Mouse (Mus musculus): Measurements from ENCODE around the gene Iqschfp. TPM values are rescaled to one million over a fixed set of nuclear protein-coding genes. Genes with fewer than 3 reads are reported as not detected.
A peak's percentile ranks its signal among the peaks of the same experiment; 100 is the strongest.

Iqschfp gene
- polyA plus RNA-seq, 1 experiment from 2014 or later = 0.24 TPM

GRCm38 (mm10) chr3:68484561-68484960 is 592.5 kb downstream of the Iqschfp start:
- no peak overlapping the region for H3K4me3 ChIP-seq
- DNase-seq (ENCODE audit: low spot score) = no peak
- no peaks in the 10 kb centered on the region for H3K9me3 ChIP-seq
- H3K4me1 ChIP-seq = peaks cover 16% of the 10 kb centered on the region
- no peaks in the 10 kb centered on the region for H3K27me3 ChIP-seq (replicated peaks; ENCODE audit: low read depth, poor library complexity, severe bottlenecking)
- H3K27ac ChIP-seq (replicated peaks) = no peak overlapping the region
- 89% methylated on average over 4 of the region's 4 CpGs for WGBS
- H3K36me3 ChIP-seq (replicated peaks) = no peaks in the 10 kb centered on the region

DNA sequence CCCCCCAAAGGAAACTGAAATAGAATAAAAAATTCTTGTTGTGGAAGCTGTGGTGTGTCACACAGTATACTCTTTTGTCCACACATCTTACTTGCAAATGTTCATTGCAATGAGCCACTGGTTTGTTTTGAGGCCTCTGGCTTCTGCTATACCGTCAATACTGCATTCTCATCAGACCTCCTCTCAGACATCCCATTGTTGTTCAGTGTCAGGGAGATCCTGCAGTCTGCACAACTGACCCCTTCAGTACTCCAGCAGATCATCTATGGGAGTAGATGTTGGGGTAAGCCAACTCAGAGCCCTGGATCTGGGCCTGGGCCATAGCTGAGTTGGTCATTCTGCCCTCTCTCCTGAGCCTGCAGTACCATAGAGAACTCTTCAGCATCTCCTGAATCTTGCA is 595.6 kb downstream of the Iqschfp start:
- DNase-seq (ENCODE audit: low spot score) = no peak
- 62% methylated on average over 1 of the region's 1 CpGs for WGBS
- no peaks in the 10 kb centered on the region for H3K36me3 ChIP-seq (replicated peaks)
- H3K27me3 ChIP-seq (replicated peaks; ENCODE audit: low read depth, poor library complexity, severe bottlenecking) = 0 out of 2 replicates have a peak, but pooled peaks cover 3% of the 10 kb centered on the region
- no peaks in the 10 kb centered on the region for H3K9me3 ChIP-seq
- H3K4me1 ChIP-seq = peaks cover 30% of the 10 kb centered on the region
- H3K4me3 ChIP-seq = no peak overlapping the region
- H3K27ac ChIP-seq (replicated peaks) = 0 out of 2 replicates have a peak overlapping the region, but pooled peaks have one; percentile 60

DNA sequence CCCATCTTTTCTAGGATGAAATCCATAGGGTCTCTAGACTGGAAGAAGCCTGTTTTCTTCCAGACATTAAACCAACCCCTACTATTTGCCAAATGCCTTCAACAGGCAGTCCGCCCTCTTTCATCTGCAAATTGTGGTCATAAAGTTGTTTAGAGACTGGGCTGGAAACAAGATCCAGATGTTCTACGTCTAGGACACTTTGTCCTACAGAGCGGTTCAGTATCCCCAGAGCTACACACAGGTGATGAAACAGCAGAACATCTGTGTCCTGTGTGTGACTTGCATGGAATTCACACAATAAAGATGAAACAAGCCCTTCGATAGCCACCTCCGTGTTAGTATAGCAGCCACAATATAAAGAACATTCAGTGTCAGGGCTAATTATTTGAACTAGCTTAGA is 596.3 kb downstream of the Iqschfp start:
- no peak overlapping the region for H3K27ac ChIP-seq (replicated peaks)
- WGBS = 43% methylated on average over 5 of the region's 5 CpGs
- H3K9me3 ChIP-seq = no peaks in the 10 kb centered on the region
- no peaks in the 10 kb centered on the region for H3K36me3 ChIP-seq (replicated peaks)
- DNase-seq (ENCODE audit: low spot score) = no peak
- H3K27me3 ChIP-seq (replicated peaks; ENCODE audit: low read depth, poor library complexity, severe bottlenecking) = 0 out of 2 replicates have a peak, but pooled peaks cover 3% of the 10 kb centered on the region
- H3K4me3 ChIP-seq = no peak overlapping the region
- peaks cover 35% of the 10 kb centered on the region for H3K4me1 ChIP-seq

DNA sequence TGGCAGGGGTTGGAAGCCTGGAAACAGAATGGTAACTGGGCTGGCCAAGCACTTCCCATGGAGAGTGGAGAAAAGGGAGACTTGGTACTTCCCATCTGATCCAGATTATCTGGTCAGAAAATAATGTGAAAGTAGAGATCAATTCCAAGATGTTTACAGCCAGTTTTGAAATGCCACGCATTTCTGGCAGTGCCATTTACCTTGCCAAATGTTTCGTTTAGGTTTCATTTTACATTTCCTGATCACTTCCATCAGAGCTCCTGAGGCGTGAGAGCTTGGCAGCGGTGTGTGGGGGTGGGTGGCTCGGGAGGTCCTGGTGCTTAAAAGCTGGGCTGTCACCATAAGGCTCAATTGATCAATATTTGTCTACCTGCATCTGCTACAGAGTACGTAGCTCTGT is 599.5 kb downstream of the Iqschfp start:
- Histone ChIP-seq H3K4me3 (no peak overlapping the region), H3K27me3 (replicated peaks; ENCODE audit: low read depth, poor library complexity, severe bottlenecking) (0 out of 2 replicates have a peak, but pooled peaks cover 3% of the 10 kb centered on the region), H3K9me3 (no peaks in the 10 kb centered on the region), H3K4me1 (peaks cover 59% of the 10 kb centered on the region), H3K27ac (replicated peaks) (no peak overlapping the region), H3K36me3 (replicated peaks) (no peaks in the 10 kb centered on the region)
- no peak for DNase-seq (ENCODE audit: low spot score)
- 62% methylated on average over 6 of the region's 6 CpGs for WGBS

- no peak for DNase-seq (ENCODE audit: low spot score)
- no peaks in the 10 kb centered on the region for H3K9me3 ChIP-seq
- H3K27ac ChIP-seq (replicated peaks) = 0 out of 2 replicates have a peak overlapping the region, but pooled peaks have one; percentile 4
- H3K4me1 ChIP-seq = peaks cover 62% of the 10 kb centered on the region
- H3K36me3 ChIP-seq (replicated peaks) = no peaks in the 10 kb centered on the region
- 34% methylated on average over 1 of the region's 1 CpGs for WGBS
- H3K4me3 ChIP-seq = peak overlapping the region; percentile 83; the same call in 1 of the 2 replicates
- H3K27me3 ChIP-seq (replicated peaks; ENCODE audit: low read depth, poor library complexity, severe bottlenecking) = 0 out of 2 replicates have a peak, but pooled peaks cover 3% of the 10 kb centered on the region
These were observed 600.0 kb downstream of the Iqschfp start for GRCm38 (mm10) chr3:68492066-68492465.

DNA sequence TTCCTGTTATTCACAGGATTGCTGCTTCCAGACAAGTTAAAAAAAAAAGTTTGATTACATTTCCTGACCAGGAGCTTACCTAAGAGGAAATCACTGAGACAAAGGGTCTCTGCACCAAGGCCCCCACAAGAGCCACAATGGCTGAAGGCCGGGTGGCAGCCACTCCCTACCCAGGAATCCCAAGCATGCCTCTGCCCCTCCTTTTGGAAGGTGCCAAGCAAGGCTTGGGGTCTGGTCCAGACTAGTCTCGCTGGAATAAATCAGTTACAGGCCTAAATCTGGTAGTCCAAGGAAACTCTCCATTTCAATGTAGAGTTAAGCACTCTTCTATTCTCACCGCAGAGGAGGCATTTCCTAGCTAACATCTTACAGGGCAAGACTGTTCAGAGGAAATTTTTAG is 600.5 kb downstream of the Iqschfp start:
- Histone ChIP-seq H3K4me3 (peak overlapping the region; percentile 83; the same call in 1 of the 2 replicates), H3K9me3 (no peaks in the 10 kb centered on the region), H3K36me3 (replicated peaks) (no peaks in the 10 kb centered on the region), H3K27ac (replicated peaks) (0 out of 2 replicates have a peak overlapping the region, but pooled peaks have one; percentile 92), H3K27me3 (replicated peaks; ENCODE audit: low read depth, poor library complexity, severe bottlenecking) (0 out of 2 replicates have a peak, but pooled peaks cover 3% of the 10 kb centered on the region), H3K4me1 (peaks cover 62% of the 10 kb centered on the region)
- DNase-seq (ENCODE audit: low spot score) = peak; percentile 32
- 21% methylated on average over 3 of the region's 3 CpGs for WGBS

- peak overlapping the region; percentile 92 for H3K27ac ChIP-seq (replicated peaks)
- no peaks in the 10 kb centered on the region for H3K9me3 ChIP-seq
- 0 out of 2 replicates have a peak, but pooled peaks cover 2% of the 10 kb centered on the region for H3K36me3 ChIP-seq (replicated peaks)
- 0 out of 2 replicates have a peak, but pooled peaks cover 3% of the 10 kb centered on the region for H3K27me3 ChIP-seq (replicated peaks; ENCODE audit: low read depth, poor library complexity, severe bottlenecking)
- peak overlapping the region; percentile 83 for H3K4me3 ChIP-seq
- peak; percentile 62 for DNase-seq (ENCODE audit: low spot score)
- H3K4me1 ChIP-seq = peaks cover 56% of the 10 kb centered on the region
- WGBS = 1% methylated on average over 12 of the region's 12 CpGs
These were observed 601.1 kb downstream of the Iqschfp start for GRCm38 (mm10) chr3:68493170-68493585.

- Histone ChIP-seq H3K27me3 (replicated peaks; ENCODE audit: low read depth, poor library complexity, severe bottlenecking) (0 out of 2 replicates have a peak, but pooled peaks cover 3% of the 10 kb centered on the region), H3K9me3 (no peaks in the 10 kb centered on the region), H3K36me3 (replicated peaks) (peaks cover 6% of the 10 kb centered on the region; the same call in 1 of the 2 replicates), H3K4me3 (peak overlapping the region; percentile 83), H3K4me1 (peaks cover 51% of the 10 kb centered on the region), H3K27ac (replicated peaks) (peak overlapping the region; percentile 92)
- WGBS = under 1% methylated on average over 68 of the region's 70 CpGs
- peak; percentile 92 for DNase-seq (ENCODE audit: low spot score)
These were observed 601.7 kb downstream of the Iqschfp start for GRCm38 (mm10) chr3:68493586-68494295.

DNA sequence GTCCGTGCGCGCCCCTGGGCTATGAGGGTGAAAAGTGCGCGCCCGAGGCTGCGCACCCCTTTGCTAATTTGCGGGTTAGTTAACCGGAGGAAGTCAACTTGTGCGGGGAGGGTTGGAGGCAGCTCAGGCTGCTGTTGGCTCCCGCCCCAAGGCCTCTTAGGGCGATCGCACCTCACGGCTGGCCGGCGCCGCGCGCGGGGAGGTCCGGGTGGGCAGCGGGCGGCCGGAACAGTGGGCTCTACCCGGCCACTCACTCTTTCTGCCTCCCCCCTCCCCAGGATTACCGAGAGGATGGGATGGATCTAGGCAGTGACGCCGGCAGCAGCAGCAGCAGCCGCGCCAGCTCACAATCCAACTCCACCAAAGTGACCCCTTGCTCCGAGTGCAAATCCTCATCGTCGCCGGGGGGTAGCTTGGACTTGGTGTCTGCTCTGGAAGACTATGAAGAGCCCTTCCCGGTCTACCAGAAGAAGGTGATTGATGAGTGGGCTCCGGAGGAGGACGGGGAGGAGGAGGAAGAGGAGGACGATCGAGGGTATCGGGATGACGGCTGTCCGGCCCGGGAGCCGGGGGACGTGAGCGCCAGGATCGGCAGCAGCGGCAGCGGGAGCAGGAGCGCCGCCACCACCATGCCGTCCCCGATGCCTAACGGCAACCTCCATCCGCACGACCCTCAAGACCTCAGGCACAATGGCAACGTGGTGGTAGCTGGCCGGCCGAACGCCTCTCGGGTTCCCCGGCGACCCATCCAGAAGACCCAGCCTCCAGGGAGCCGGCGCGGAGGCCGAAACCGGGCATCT is 602.5 kb downstream of the Iqschfp start:
- peak; percentile 73 for DNase-seq (ENCODE audit: low spot score)
- WGBS = under 1% methylated on average over 68 of the region's 68 CpGs
- Histone ChIP-seq H3K4me1 (peaks cover 49% of the 10 kb centered on the region), H3K4me3 (peak overlapping the region; percentile 83), H3K9me3 (no peaks in the 10 kb centered on the region), H3K36me3 (replicated peaks) (peaks cover 6% of the 10 kb centered on the region; the same call in 1 of the 2 replicates), H3K27ac (replicated peaks) (peak overlapping the region; percentile 92), H3K27me3 (replicated peaks; ENCODE audit: low read depth, poor library complexity, severe bottlenecking) (0 out of 2 replicates have a peak, but pooled peaks cover 3% of the 10 kb centered on the region)

DNA sequence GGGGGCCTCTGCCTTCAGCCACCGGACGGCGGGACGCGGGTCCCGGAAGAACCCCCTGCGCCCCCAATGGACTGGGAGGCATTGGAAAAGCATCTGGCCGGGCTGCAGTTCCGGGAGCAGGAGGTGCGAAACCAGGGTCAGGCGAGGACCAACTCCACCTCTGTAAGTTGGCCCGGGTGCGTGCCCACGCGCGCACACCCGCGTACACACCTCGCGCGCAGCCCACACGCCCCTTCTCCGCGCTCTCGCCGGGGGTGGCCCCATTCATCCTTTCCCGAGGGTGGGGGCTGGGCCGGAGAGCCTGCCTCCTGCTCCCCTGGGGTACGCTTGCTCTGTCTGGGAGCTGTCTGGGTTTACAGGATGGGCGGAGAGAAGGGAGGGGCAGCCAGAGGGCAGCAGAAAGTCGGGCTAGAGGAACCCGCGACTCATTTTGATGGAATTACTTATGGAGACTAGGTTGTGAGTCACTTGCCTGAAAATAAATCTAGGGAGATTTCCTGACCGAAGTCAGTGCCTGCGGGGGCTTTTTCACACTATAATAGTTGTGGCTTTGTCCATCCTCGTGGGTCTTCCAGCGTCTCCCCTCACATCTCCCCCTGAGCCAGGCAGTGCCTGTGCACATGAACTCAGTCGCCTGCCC is 603.2 kb downstream of the Iqschfp start:
- Histone ChIP-seq H3K36me3 (replicated peaks) (peaks cover 6% of the 10 kb centered on the region; the same call in 1 of the 2 replicates), H3K4me1 (peaks cover 49% of the 10 kb centered on the region), H3K4me3 (peak overlapping the region; percentile 83), H3K27me3 (replicated peaks; ENCODE audit: low read depth, poor library complexity, severe bottlenecking) (0 out of 2 replicates have a peak, but pooled peaks cover 3% of the 10 kb centered on the region), H3K9me3 (no peaks in the 10 kb centered on the region), H3K27ac (replicated peaks) (peak overlapping the region; percentile 92)
- peak; percentile 74 for DNase-seq (ENCODE audit: low spot score)
- WGBS = under 1% methylated on average over 38 of the region's 38 CpGs

DNA sequence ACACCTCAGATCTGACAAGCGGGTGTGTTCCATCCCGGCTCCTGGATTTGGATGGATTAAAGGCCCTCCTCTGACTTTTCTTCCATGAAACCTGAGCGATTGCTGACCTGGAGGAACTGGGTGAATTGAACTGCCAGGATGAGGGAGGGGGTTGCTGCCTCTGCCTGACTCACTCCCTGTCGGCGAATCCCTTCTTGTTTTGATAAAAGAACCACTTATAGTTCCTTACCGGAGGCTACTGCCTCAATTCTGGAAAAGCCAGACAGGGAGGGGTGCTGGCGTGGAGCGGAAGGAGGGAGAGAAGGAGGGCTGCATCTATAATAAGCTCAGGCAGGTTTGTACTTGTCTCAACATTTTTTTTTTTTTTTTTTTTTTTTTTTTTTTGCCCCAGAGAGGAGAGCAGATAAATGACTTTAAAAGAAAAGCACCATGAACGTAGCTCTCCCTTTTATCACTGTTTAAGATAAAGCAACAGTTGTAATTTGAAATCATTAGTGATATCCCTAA is 603.8 kb downstream of the Iqschfp start:
- H3K9me3 ChIP-seq = no peaks in the 10 kb centered on the region
- peak overlapping the region; percentile 92 for H3K27ac ChIP-seq (replicated peaks)
- DNase-seq (ENCODE audit: low spot score) = peak; percentile 64
- peaks cover 6% of the 10 kb centered on the region; the same call in 1 of the 2 replicates for H3K36me3 ChIP-seq (replicated peaks)
- H3K4me1 ChIP-seq = peaks cover 49% of the 10 kb centered on the region
- H3K27me3 ChIP-seq (replicated peaks; ENCODE audit: low read depth, poor library complexity, severe bottlenecking) = 0 out of 2 replicates have a peak, but pooled peaks cover 3% of the 10 kb centered on the region
- under 1% methylated on average over 9 of the region's 9 CpGs for WGBS
- H3K4me3 ChIP-seq = peak overlapping the region; percentile 83
